Mouse (Mus musculus) frontal cortex, postnatal 36 days (tissue): ENCODE data around the gene Iqcc.

Source experiments
- DNase-seq, 2 experiments: peaks; one replicate each; pipeline ENCODE4 v3.0.0; 2022; ENCODE audit warnings: low spot score in 2 of 2

The Iqcc gene

DNA sequence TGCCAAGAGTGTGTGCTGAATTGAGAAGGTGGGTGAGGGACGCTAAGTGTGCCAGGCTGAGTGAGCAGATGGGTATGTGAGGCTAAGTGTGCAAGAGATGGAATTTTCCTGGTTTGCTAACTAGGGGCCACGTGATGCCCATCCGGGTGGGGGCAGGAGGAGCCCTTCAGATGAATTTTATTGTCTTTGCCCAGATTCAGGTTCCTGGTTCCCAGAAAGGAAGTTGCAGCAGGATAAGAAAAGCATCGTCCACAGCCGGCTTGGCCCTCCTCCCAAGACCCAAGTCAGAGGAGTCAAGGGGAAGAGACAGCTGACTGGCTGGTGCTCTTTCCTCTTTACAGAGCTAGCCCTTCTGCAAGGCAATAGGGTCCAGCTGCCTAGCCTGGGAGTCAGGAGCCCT, 40.4 kb downstream of the Iqcc start, which contains the start of gene Fam167b:
TSS of gene Fam167b (minus strand) at position 84 of the 400 bp plus-strand sequence.
- DNase-seq = no peak

DNA sequence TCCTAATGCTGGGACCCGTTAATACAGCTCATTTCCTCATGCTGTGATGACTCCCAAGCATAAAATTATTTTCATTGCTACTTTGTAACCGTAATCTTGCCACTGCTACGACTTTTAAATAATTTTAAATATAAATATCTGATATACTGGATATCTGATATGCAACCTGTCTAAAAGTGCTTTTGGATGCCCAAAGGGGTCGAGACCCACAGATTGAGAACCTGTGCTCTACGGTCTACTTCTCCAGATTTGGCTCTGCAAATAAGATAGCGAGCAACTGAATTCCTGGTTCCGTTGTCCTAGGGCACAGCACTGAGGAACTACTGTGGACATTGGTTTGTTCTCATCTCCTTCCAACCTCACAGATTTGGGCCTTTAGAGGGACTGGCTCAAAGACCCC, 41.2 kb downstream of the Iqcc start:
- no peak for DNase-seq

GRCm38 (mm10) chr4:129576863-129577491, 41.9 kb downstream of the Iqcc start:
- peak; percentile 43 to 49 for DNase-seq

DNA sequence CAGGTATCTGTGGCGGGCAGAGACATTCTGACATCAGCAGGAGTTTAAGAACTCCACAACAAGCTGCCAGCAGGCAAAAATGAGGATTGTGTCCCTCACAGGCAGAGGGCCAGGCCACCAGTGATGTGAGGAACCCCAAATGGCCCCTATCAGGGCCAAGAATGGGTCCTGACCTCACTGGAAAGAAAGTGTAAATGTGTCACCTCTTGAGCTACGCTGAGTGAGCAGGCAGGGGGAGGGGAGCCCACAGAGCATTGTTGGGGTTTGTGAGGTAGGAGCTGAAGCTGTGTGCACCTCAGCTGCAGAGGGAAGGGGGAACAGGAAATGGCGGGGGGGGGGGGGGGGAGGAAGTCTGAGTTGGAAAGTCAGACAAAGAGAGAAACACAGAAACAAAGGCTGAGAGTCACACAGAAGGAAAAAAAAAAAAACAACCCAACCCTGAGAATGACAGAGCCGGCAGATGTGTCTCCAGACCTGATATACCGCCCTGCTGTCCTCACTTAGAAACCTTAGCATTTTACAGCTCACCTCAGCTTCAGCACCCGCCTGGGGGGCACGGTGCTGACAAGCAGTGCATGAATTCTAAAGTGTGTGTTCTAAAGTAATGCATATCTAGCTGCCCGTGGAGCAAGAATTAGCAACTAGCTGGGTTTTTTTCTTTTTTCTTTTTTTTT, 43.6 kb downstream of the Iqcc start:
- DNase-seq = no peak

GRCm38 (mm10) chr4:129573430-129573829, 45.5 kb downstream of the Iqcc start, which contains the start of gene Lck:
Lck (minus strand) TSS chr4:129573641.
- no peak for DNase-seq

- DNase-seq = no peak
Observed at GRCm38 (mm10) chr4:129573093-129573370, 45.9 kb downstream of the Iqcc start.

GRCm38 (mm10) chr4:129572236-129573092, 46.4 kb downstream of the Iqcc start:
- DNase-seq = no peak

- no peak for DNase-seq
Observed at GRCm38 (mm10) chr4:129571551-129572084, 47.3 kb downstream of the Iqcc start.

DNA sequence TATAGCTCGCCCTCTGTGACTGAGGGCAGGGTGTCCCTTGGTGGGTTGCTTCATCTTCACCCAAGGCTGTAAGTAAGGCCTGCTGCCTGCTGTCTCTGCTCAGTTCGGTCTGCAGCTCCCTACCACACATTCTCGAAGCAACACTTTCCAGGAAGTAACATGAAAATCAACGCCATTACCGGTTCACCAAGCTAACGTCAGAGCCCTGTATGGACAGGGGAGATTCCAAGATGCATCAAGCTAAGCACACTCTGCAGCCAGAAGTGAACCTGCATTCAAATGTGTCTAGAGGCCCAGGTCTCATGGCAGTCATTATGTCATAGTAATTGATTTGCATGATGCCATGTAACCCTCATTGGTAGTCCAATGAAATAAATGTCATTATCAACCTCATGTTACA, 48.9 kb downstream of the Iqcc start:
- no peak for DNase-seq

DNA sequence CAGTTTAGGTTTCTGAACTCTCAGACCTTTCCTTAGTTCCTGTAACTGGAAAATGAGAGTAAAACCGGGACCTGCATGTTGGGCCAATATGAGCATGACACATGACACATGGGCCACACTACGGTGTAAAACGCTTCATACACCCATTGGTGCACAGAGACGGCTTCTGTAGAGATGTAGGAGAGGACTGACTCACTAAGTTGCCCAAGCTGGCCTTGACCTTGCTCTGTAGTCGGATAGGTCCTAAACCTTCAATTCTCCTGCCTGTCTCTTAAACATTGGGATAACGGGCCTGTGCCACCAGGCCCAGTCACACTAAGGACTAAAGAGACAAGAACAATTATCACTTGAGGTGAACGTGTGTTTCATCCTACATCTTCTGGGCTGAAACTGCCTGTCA, 50.5 kb downstream of the Iqcc start:
- no peak for DNase-seq

DNA sequence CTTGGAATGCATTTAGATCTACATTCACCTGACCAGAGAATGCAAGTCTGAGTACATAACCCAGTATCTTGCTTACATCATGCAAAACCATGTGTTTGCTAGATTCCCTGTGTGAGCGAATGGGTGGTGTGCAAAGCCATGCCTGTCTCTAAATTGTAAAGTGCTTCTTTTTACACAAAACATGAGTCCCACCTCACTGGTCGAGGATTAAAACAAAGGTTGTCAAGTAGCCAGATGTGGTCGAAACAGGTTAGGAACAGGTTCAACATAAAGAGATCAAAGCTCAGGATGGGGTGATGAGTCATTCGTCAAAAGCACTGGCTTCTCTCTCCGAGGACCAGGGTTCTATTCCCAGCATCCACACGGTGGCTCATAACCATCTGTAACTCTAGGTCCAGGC, 53.8 kb downstream of the Iqcc start:
- no peak for DNase-seq
